ENCODE assay signal across 27 mouse cellular contexts in genomic region chr3:147443691-147443960, GRCm38 (mm10).
A peak's percentile ranks its signal among the peaks of the same experiment; 100 is the strongest.
DNase-seq lines count a peak whose midpoint lies in the region; ATAC-seq and TF ChIP-seq lines count a peak whose summit lies in the region.
"Had no signal": no experiment of that assay in that cellular context is flagged by ENCODE, and none has a peak within 500 bp of the region (broad histone marks: within the 10 kb centered on the region; RNA-seq: fewer than 3 reads in every experiment).

No protein-coding gene starts in this region.

- no peak for TF ChIP-seq CTCF in midbrain, postnatal 0 days (IDR thresholded peaks at IDR 0.05)

- peaks cover 8% of the 10 kb centered on the region; the same call in 1 of the 2 replicates for H3K4me1 ChIP-seq in forebrain, embryonic 14.5 days (ENCODE audit: control insufficient read depth, insufficient read depth, low read length)
- peaks cover 16% of the 10 kb centered on the region for H3K4me1 ChIP-seq in forebrain, embryonic 13.5 days
- peaks cover 17% of the 10 kb centered on the region for H3K4me1 ChIP-seq in midbrain, embryonic 10.5 days
- H3K4me1 ChIP-seq in midbrain, postnatal 0 days (ENCODE audit: insufficient read depth, low read length), result no peaks in the 10 kb centered on the region
- H3K4me1 ChIP-seq in neural tube, embryonic 15.5 days, result peaks cover 14% of the 10 kb centered on the region; the same call in 1 of the 2 replicates
- H3K4me1 ChIP-seq: heart, embryonic 10.5 days; neural tube, embryonic 12.5 days had no signal

- no peaks in the 10 kb centered on the region for H3K9me3 ChIP-seq in forebrain, embryonic 14.5 days (replicated peaks; ENCODE audit: control insufficient read depth, low read length)
- no peaks in the 10 kb centered on the region for H3K9me3 ChIP-seq in forebrain, embryonic 13.5 days (replicated peaks)
- no peaks in the 10 kb centered on the region for H3K9me3 ChIP-seq in midbrain, embryonic 10.5 days (replicated peaks)
- no peaks in the 10 kb centered on the region for H3K9me3 ChIP-seq in midbrain, postnatal 0 days (ENCODE audit: low read length)
- no peaks in the 10 kb centered on the region for H3K9me3 ChIP-seq in neural tube, embryonic 15.5 days (replicated peaks)
- H3K9me3 ChIP-seq: embryonic facial prominence, embryonic 15.5 days; heart, embryonic 10.5 days; neural tube, embryonic 12.5 days had no signal

- H3K36me3 ChIP-seq in forebrain, embryonic 14.5 days (ENCODE audit: control insufficient read depth, insufficient read depth, low read length), result no peaks in the 10 kb centered on the region
- H3K36me3 ChIP-seq in forebrain, embryonic 13.5 days (ENCODE audit: poor library complexity, severe bottlenecking), result no peaks in the 10 kb centered on the region
- no peaks in the 10 kb centered on the region for H3K36me3 ChIP-seq in midbrain, embryonic 10.5 days
- H3K36me3 ChIP-seq in midbrain, postnatal 0 days (ENCODE audit: insufficient read depth, low read length), result no peaks in the 10 kb centered on the region
- H3K36me3 ChIP-seq in neural tube, embryonic 15.5 days, result no peaks in the 10 kb centered on the region
- H3K36me3 ChIP-seq: embryonic facial prominence, embryonic 15.5 days; heart, embryonic 10.5 days; neural tube, embryonic 12.5 days had no signal

- H3K9ac ChIP-seq in forebrain, embryonic 14.5 days (ENCODE audit: low read length), result no peak overlapping the region
- no peak overlapping the region for H3K9ac ChIP-seq in forebrain, embryonic 13.5 days
- no peak overlapping the region for H3K9ac ChIP-seq in midbrain, postnatal 0 days (replicated peaks; ENCODE audit: low read length, poor library complexity, severe bottlenecking)
- H3K9ac ChIP-seq in neural tube, embryonic 15.5 days (replicated peaks), result no peak overlapping the region
- H3K9ac ChIP-seq: embryonic facial prominence, embryonic 15.5 days; liver, embryonic 14.5 days; neural tube, embryonic 12.5 days had no signal

- DNase-seq in forebrain, embryonic 14.5 days (ENCODE audit: low spot score), result no peak
- no peak for DNase-seq in midbrain, embryonic 10.5 days (ENCODE audit: low spot score)
- DNase-seq in midbrain, postnatal 0 days (ENCODE audit: low spot score), result no peak
- peak; percentile 54 for DNase-seq in retina, postnatal 1 day
- DNase-seq in retina, embryonic 14.5 days (ENCODE audit: low spot score), result no peak
- DNase-seq in ovary, postnatal 36 days (ENCODE audit: low spot score), result no peak
- DNase-seq: adrenal gland, postnatal 25 days; cerebellum, adult 18-20 months; cerebellum, postnatal 10 days; gastrocnemius, postnatal 25 days; heart, adult 11 months; heart, postnatal 36 days; kidney, adult 11 months; kidney, postnatal 14 days; layer of hippocampus, adult 9-11 months; liver; lung, adult 2 months; lung, postnatal 10 days had no signal

- peak; percentile 32; the same call in 1 of the 2 replicates for ATAC-seq in forebrain, embryonic 14.5 days
- no peak for ATAC-seq in forebrain, embryonic 13.5 days
- no peak for ATAC-seq in midbrain, postnatal 0 days (ENCODE audit: low FRiP score)
- ATAC-seq in neural tube, embryonic 15.5 days (ENCODE audit: low FRiP score), result peak; percentile 50; the same call in 1 of the 2 replicates
- ATAC-seq: CD4-positive, CD25-positive, alpha-beta regulatory T cell, adult 4 months; inflammation-experienced regulatory T-cells, adult 6 months had no signal

- H3K27ac ChIP-seq in forebrain, embryonic 14.5 days (ENCODE audit: low read depth, low read length), result no peak overlapping the region
- H3K27ac ChIP-seq in forebrain, embryonic 13.5 days, result no peak overlapping the region
- peak overlapping the region; percentile 47 for H3K27ac ChIP-seq in midbrain, embryonic 10.5 days (replicated peaks)
- no peak overlapping the region for H3K27ac ChIP-seq in midbrain, postnatal 0 days (ENCODE audit: low read depth, low read length)
- H3K27ac ChIP-seq in neural tube, embryonic 15.5 days (replicated peaks), result peak overlapping the region; percentile 60
- H3K27ac ChIP-seq: embryonic facial prominence, embryonic 15.5 days; heart, embryonic 10.5 days; liver, embryonic 14.5 days; macrophage; neural tube, embryonic 12.5 days had no signal

- H3K4me2 ChIP-seq in forebrain, embryonic 14.5 days (ENCODE audit: low read length), result no peak overlapping the region
- no peak overlapping the region for H3K4me2 ChIP-seq in forebrain, embryonic 13.5 days
- H3K4me2 ChIP-seq in midbrain, postnatal 0 days (ENCODE audit: low read depth, low read length, poor library complexity, severe bottlenecking), result no peak overlapping the region
- no peak overlapping the region for H3K4me2 ChIP-seq in neural tube, embryonic 15.5 days
- H3K4me2 ChIP-seq: embryonic facial prominence, embryonic 15.5 days; neural tube, embryonic 12.5 days had no signal

- H3K4me3 ChIP-seq in forebrain, embryonic 14.5 days (ENCODE audit: low read depth, low read length), result no peak overlapping the region
- no peak overlapping the region for H3K4me3 ChIP-seq in forebrain, embryonic 13.5 days
- H3K4me3 ChIP-seq in midbrain, embryonic 10.5 days, result no peak overlapping the region
- H3K4me3 ChIP-seq in midbrain, postnatal 0 days (ENCODE audit: low read depth, low read length), result no peak overlapping the region
- H3K4me3 ChIP-seq in neural tube, embryonic 15.5 days (replicated peaks), result no peak overlapping the region
- H3K4me3 ChIP-seq: embryonic facial prominence, embryonic 15.5 days; heart, embryonic 10.5 days; neural tube, embryonic 12.5 days had no signal

- no peaks in the 10 kb centered on the region for H3K27me3 ChIP-seq in forebrain, embryonic 14.5 days (replicated peaks; ENCODE audit: control insufficient read depth, insufficient read depth, low read length)
- H3K27me3 ChIP-seq in forebrain, embryonic 13.5 days, result no peaks in the 10 kb centered on the region
- H3K27me3 ChIP-seq in midbrain, embryonic 10.5 days (ENCODE audit: low read depth, poor library complexity, severe bottlenecking), result no peaks in the 10 kb centered on the region
- H3K27me3 ChIP-seq in midbrain, postnatal 0 days (ENCODE audit: insufficient read depth, low read length), result no peaks in the 10 kb centered on the region
- no peaks in the 10 kb centered on the region for H3K27me3 ChIP-seq in neural tube, embryonic 15.5 days (replicated peaks)
- H3K27me3 ChIP-seq: embryonic facial prominence, embryonic 15.5 days; neural tube, embryonic 12.5 days had no signal

Comparison
In these comparisons a context has a peak if more than half of its experiments do, and no peak if none do; other contexts are left out.
1. ATAC-seq: peak in forebrain, embryonic 14.5 days (single experiment) and neural tube, embryonic 15.5 days (single experiment); none in forebrain, embryonic 13.5 days (single experiment) and midbrain, postnatal 0 days (single experiment).
2. H3K27ac ChIP-seq: peak in midbrain, embryonic 10.5 days (single experiment) and neural tube, embryonic 15.5 days (single experiment); none in forebrain, embryonic 14.5 days (single experiment), forebrain, embryonic 13.5 days (single experiment) and midbrain, postnatal 0 days (single experiment).